Comparison of ENCODE assay signal across 8 mouse cellular contexts in the genomic region with DNA sequence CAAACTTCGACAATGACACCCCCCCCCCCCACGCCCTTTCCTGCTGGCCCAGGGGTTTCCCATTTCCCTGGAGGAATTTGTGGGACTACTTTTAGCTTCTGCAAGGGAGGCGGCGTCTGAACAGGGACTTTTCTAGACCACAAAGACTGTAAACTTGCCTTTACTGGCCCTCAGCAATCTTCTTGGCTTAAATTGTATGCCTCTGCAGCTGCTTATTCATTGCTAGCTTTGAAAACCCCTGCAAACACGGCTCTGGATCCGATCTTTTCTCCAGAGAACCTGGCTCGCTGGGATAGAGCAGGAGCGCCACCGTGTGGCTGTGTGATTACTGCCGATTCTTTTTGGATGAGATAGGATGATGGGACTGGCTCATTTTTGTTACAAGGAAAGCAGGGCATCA. TPM values are rescaled to one million over a fixed set of nuclear protein-coding genes. Genes with fewer than 3 reads are reported as not detected.
A peak's percentile ranks its signal among the peaks of the same experiment; 100 is the strongest.
DNase-seq lines count a peak whose midpoint lies in the region; ATAC-seq and TF ChIP-seq lines count a peak whose summit lies in the region.

No protein-coding gene starts in this region.

- DNase-seq in CD4-positive, CD25-positive, alpha-beta regulatory T cell, adult 2 months (ENCODE audit: low read depth, low spot score): peak; percentile 94
- DNase-seq in fibroblast of lung, adult 2 months (ENCODE audit: low read depth): peak; percentile 78
- DNase-seq in kidney, postnatal 10 days: peak; percentile 95
- DNase-seq in liver, embryonic 11.5 days (ENCODE audit: low spot score): peak; percentile 84
- DNase-seq in spleen, postnatal 4 days (ENCODE audit: low spot score in 2 of 2): peak; percentile 71 to 88

- peak overlapping the region; percentile 46 for H3K4me2 ChIP-seq in heart, embryonic 14.5 days (ENCODE audit: low read length)
- peak overlapping the region; percentile 61 for H3K4me2 ChIP-seq in liver, embryonic 11.5 days
- peak overlapping the region; percentile 75 for H3K4me2 ChIP-seq in myocyte (ENCODE audit: low read depth)

- H3K9me3 ChIP-seq in heart, embryonic 14.5 days (ENCODE audit: control insufficient read depth, low read length): no peaks in the 10 kb centered on the region
- no peaks in the 10 kb centered on the region for H3K9me3 ChIP-seq in liver, embryonic 11.5 days (ENCODE audit: control insufficient read depth, low read length)

- peak overlapping the region; percentile 13; the same call in 1 of the 2 replicates for H3K9ac ChIP-seq in heart, embryonic 14.5 days (ENCODE audit: low read length)
- H3K9ac ChIP-seq in liver, embryonic 11.5 days (ENCODE audit: low read depth, low read length): peak overlapping the region; percentile 39

- no peaks in the 10 kb centered on the region for H3K36me3 ChIP-seq in heart, embryonic 14.5 days (ENCODE audit: control insufficient read depth, insufficient read depth, low read length)
- no peaks in the 10 kb centered on the region for H3K36me3 ChIP-seq in liver, embryonic 11.5 days (ENCODE audit: control insufficient read depth, insufficient read depth, low read length)
- H3K36me3 ChIP-seq in myocyte (ENCODE audit: control insufficient read depth, insufficient read depth): no peaks in the 10 kb centered on the region

- ATAC-seq in heart, embryonic 14.5 days (ENCODE audit: insufficient number of reproducible peaks, insufficient read depth, low FRiP score, low read depth): no peak; the same call in 1 of the 2 replicates
- ATAC-seq in liver, embryonic 11.5 days (replicated peaks; ENCODE audit: low FRiP score): peak; percentile 65

- no peak for TF ChIP-seq POLR2A in myocyte (IDR thresholded peaks at IDR 0.05; ENCODE audit: insufficient read length, low read depth)

- peak overlapping the region; percentile 35 for H3K27ac ChIP-seq in brown adipose tissue, adult 24 weeks (replicated peaks; ENCODE audit: low read depth, low read length)
- H3K27ac ChIP-seq in heart, embryonic 14.5 days (replicated peaks in 1 of 2; ENCODE audit: control insufficient read depth in 1 of 2, insufficient read depth in 1 of 2, low read depth in 2 of 2, low read length in 2 of 2): 0 out of 4 replicates have a peak overlapping the region, but pooled peaks of 1 of the 2 experiments have one; percentile 1
- H3K27ac ChIP-seq in liver, embryonic 11.5 days (ENCODE audit: low read depth, low read length): peak overlapping the region; percentile 72; the same call in 1 of the 2 replicates

- no peaks in the 10 kb centered on the region for H3K79me2 ChIP-seq in myocyte (ENCODE audit: control insufficient read depth, insufficient read depth)

- H3K4me3 ChIP-seq in brown adipose tissue, adult 24 weeks (ENCODE audit: insufficient read depth, low read depth, low read length): peak overlapping the region; percentile 54
- H3K4me3 ChIP-seq in heart, embryonic 14.5 days (ENCODE audit: control insufficient read depth in 1 of 2, insufficient read depth in 1 of 2, low read depth in 1 of 2, low read length in 2 of 2): no peak overlapping the region; a peak in 1 of 4 replicates
- peak overlapping the region; percentile 27; the same call in 1 of the 2 replicates for H3K4me3 ChIP-seq in liver, embryonic 11.5 days (ENCODE audit: low read depth, low read length)
- H3K4me3 ChIP-seq in myocyte: peak overlapping the region; percentile 1

- no peak overlapping the region for H3ac ChIP-seq in myocyte (ENCODE audit: control insufficient read depth, insufficient read length)

- WGBS in heart, embryonic 14.5 days: 12% methylated on average over 10 of the region's 10 CpGs
- WGBS in liver, embryonic 11.5 days: 7% methylated on average over 10 of the region's 10 CpGs

- H3K27me3 ChIP-seq in heart, embryonic 14.5 days (ENCODE audit: control insufficient read depth, insufficient read depth, low read length): no peaks in the 10 kb centered on the region
- H3K27me3 ChIP-seq in liver, embryonic 11.5 days (replicated peaks; ENCODE audit: control insufficient read depth, insufficient read depth, low read length): no peaks in the 10 kb centered on the region
- no peaks in the 10 kb centered on the region for H3K27me3 ChIP-seq in myocyte (ENCODE audit: control insufficient read depth, insufficient read depth, insufficient read length)

- H3K4me1 ChIP-seq in brown adipose tissue, adult 24 weeks (ENCODE audit: control insufficient read depth, insufficient read depth, insufficient read length, low read length): no peaks in the 10 kb centered on the region; the same call in 1 of the 2 replicates
- H3K4me1 ChIP-seq in heart, embryonic 14.5 days (ENCODE audit: control insufficient read depth in 2 of 2, insufficient read depth in 2 of 2, low read length in 2 of 2): peaks cover 0 to 4% of the 10 kb centered on the region in 2 experiments; a peak in 2 of 4 replicates
- H3K4me1 ChIP-seq in liver, embryonic 11.5 days (replicated peaks; ENCODE audit: control insufficient read depth, insufficient read depth, low read length): no peaks in the 10 kb centered on the region

TF ChIP-seq in myocyte, 11 proteins besides CTCF, POLR2A, EP300 and RAD21:
- TF ChIP-seq TCF12 (IDR thresholded peaks at IDR 0.05; ENCODE audit: insufficient read depth, poor library complexity, severe bottlenecking) (no peak), MYOG (IDR thresholded peaks at IDR 0.05; ENCODE audit: control insufficient read depth in 1 of 3, insufficient read depth in 1 of 3, insufficient read length in 2 of 3, low read depth in 2 of 3) (peak in 2 of 3 experiments; percentile 4 to 44)

RNA-seq across cellular contexts. Expression of gene 1700012B07Rik, which starts 32.7 kb away (rescaled TPM):
- polyA plus RNA-seq in brown adipose tissue, adult 24 weeks (2012; ENCODE audit: insufficient read depth, insufficient read length, missing spikeins): not detected in 2 replicates
- not detected in 2 replicates for polyA plus RNA-seq in heart, embryonic 14.5 days (2014; fragmentation: Nextera tagmentation; extraction: Ambion mirVana)
- polyA plus RNA-seq in liver, embryonic 11.5 days (2014; fragmentation: Nextera tagmentation; extraction: Ambion mirVana): not detected in 2 replicates
- polyA plus RNA-seq in myocyte (2012; fragmentation: generic; extraction: Trizol): 0.19 TPM

Comparison
In these comparisons a context has a peak if more than half of its experiments do, and no peak if none do; other contexts are left out.
1. H3K4me3 ChIP-seq: peak in brown adipose tissue, adult 24 weeks (single experiment), liver, embryonic 11.5 days (single experiment) and myocyte (single experiment); none in heart, embryonic 14.5 days (0 of 2).
2. Peak in every context shown above with its lines, with median percentiles within 50 percentile points of each other: DNase-seq and H3K4me2 ChIP-seq.